In genomic region chr10:93338526-93338925, GRCm38 (mm10) we compare ENCODE assay signal across 12 mouse cellular contexts.
"Had no signal": no experiment of that assay in that cellular context is flagged by ENCODE, and none has a peak within 500 bp of the region (broad histone marks: within the 10 kb centered on the region; RNA-seq: fewer than 3 reads in every experiment).

No protein-coding gene starts in this region.

- H3K27me3 ChIP-seq: liver, embryonic 12.5 days; lung, embryonic 15.5 days; megakaryocyte, embryonic 14.5 days; midbrain, embryonic 15.5 days; neural tube, embryonic 12.5 days had no signal

- ATAC-seq: liver, embryonic 12.5 days; midbrain, embryonic 15.5 days had no signal

- H3K9me3 ChIP-seq: limb, embryonic 10.5 days; liver, embryonic 12.5 days; lung, embryonic 15.5 days; midbrain, embryonic 15.5 days; neural tube, embryonic 12.5 days had no signal

- H3K4me3 ChIP-seq: limb, embryonic 10.5 days; liver, embryonic 12.5 days; lung, embryonic 15.5 days; megakaryocyte, embryonic 14.5 days; midbrain, embryonic 15.5 days; neural tube, embryonic 12.5 days had no signal

- H3K9ac ChIP-seq: liver, embryonic 12.5 days; lung, embryonic 15.5 days; midbrain, embryonic 15.5 days; neural tube, embryonic 12.5 days had no signal

- H3K4me2 ChIP-seq: liver, embryonic 12.5 days; lung, embryonic 15.5 days; midbrain, embryonic 11.5 days; midbrain, embryonic 15.5 days; neural tube, embryonic 12.5 days had no signal

- H3K36me3 ChIP-seq: limb, embryonic 10.5 days; liver, embryonic 12.5 days; lung, embryonic 15.5 days; midbrain, embryonic 15.5 days; neural tube, embryonic 12.5 days had no signal

- DNase-seq: lung, postnatal 14 days; spleen, adult 18-20 months; thymus, adult 18-20 months; thymus, postnatal 14 days had no signal

- H3K4me1 ChIP-seq: limb, embryonic 10.5 days; midbrain, embryonic 15.5 days; neural tube, embryonic 12.5 days had no signal

- H3K27ac ChIP-seq: limb, embryonic 10.5 days; liver, embryonic 12.5 days; lung, embryonic 15.5 days; macrophage; midbrain, embryonic 15.5 days; neural tube, embryonic 12.5 days had no signal
